Mouse (Mus musculus) neural tube, embryonic 10.5 days (tissue): ENCODE measurements around the gene Dbp.
A peak's percentile ranks its signal among the peaks of the same experiment; 100 is the strongest.
"Not testable (repeated sequence)": the region's sequence is repeated elsewhere in the genome, so short reads cannot be mapped to it uniquely, and the experiment has no call there.

ENCODE experiments used
- DNase-seq: peaks from one replicate; pipeline ENCODE4 v3.0.0-alpha.2; 2017; ENCODE audit warnings: low spot score; ENCODE audit errors: extremely low spot score

Gene Dbp

GRCm38 (mm10) chr7:45704730-45705442 is at the start of gene Dbp:
Gene Dbp, plus strand, starts transcription at chr7:45705088.
- DNase-seq, result peak; percentile 98

- no peak for DNase-seq
These were observed 44.0 kb upstream of the Dbp start for GRCm38 (mm10) chr7:45660746-45661478.

- not testable (repeated sequence) for DNase-seq
These were observed 43.2 kb upstream of the Dbp start for GRCm38 (mm10) chr7:45661702-45662101.

GRCm38 (mm10) chr7:45665303-45666138 is 39.4 kb upstream of the Dbp start:
- DNase-seq, result no peak

GRCm38 (mm10) chr7:45666161-45666560 is 38.7 kb upstream of the Dbp start, which contains the start of gene Fut2:
Gene Fut2, minus strand, starts transcription at chr7:45666394.
- DNase-seq, result no peak

DNA sequence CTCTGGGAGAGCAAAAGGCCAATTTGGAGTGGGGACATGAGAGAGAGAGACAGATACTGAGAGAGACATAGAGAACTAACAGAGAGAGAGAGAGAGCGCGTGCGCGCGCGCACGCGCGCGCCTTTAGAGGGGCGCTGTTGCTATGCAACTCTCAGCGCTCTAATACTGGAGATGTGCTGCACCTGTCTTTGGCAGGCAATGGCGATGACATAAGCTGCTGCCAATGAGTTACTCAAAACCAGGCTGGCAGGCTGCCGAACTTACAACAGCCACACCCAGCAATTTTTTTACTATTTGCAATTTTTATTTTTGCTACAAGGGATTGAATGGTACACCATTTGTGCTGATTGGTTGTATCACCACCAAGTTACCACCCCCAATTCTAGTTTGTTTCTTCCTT is 37.1 kb upstream of the Dbp start:
- DNase-seq, result no peak

DNA sequence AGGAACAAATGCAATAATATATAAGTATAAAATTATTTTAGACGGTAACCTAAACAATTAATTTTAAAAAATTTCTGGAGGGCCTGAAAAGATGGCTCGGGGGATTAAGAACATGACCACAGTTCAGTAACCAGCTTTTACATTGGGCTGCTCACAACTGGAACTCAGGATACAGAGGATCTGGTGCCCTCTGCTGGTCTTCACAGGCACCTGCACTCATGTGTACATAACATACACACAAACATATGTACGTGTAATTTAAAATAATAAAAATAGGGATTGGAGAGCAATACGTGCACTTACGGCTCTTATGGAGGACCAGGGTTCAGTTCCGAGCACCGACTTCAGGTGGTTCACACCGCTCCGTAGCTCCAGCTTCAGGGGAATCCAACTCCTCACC is 36.0 kb upstream of the Dbp start:
- DNase-seq, result no peak

GRCm38 (mm10) chr7:45677627-45678295 is 27.1 kb upstream of the Dbp start:
- no peak for DNase-seq

DNA sequence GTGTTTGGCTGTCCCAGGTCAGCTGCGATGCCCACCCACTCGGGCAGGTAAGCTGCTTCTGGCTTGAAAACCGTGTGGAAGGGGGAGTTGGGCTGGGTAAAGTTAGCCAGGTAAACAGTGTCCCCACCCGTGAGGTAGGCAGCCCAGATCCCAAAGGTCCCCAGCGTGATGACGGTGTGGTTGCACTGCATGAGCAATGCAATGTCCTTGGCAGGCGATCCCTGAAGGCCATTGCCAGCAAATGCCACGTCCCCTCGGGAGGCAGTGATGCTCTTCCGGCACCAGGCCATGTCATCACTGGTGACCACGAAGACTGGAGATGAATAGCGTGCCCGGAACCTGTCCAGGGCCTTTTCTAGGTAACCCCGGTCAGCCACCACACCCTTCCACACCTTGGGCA is 26.4 kb upstream of the Dbp start:
- no peak for DNase-seq

DNA sequence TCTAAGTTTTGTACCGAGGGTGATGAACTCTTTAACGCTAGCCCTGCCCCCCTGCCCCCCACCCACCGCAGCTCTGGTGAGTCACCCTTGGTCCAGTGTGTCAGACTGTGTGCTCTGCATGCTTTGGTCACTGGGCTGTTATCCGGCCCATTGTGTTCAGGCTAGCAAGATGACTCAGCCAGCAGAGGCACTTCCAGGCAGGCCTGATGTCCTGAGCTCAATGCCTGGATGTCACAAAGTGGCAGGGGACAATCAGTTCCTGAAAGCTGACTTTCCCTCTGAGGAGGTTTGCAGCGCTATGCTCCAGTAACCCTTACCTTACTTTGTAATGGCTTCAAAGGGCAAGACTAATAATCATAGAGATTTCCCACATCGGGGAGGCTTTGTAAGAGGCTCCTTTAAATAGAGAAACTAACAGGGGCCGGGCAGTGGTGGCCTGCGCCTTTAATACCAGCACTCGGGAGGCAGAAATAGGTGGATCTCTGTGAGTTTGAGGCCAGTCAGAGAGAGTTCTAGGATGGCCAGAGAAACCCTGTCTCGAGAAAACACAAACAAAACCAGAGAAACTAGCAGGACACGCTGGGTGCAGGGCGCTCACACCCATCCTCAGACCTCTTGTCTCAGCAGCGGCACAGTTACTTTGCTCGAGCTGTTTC is 24.8 kb upstream of the Dbp start:
- DNase-seq, result no peak

DNA sequence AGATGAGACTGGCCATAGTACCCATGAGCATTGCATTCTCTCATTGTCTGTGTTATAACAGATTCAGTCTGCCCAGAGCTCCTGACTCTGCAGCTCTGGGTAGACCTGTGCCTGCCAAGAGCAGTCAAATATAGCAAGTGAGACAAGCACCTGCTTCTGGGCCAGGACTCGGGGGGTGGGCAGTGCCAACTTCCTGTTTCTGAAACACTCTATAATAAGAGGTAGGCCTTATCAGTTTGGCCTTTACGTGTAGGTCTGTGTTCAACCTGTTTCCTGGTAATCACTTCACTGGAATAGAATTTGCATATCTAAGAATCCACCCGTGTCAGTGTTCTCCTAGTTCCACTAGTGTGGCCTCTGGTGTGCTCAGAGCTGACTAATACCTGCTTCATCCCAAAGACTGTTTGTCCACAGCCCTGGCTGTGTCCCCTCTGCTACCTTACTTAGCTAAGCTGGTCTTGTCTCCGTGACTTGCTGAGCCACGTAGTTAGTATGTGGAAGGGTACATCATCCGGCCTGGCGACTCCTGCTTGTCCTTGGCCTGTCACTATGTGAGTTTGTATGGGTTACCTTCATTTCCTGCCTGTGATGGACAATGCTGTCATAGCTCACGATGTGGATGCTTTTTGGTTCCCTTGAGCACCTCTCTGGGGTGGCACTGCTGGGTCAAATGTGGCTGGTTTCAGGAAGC is 23.7 kb upstream of the Dbp start:
- DNase-seq, result no peak

- DNase-seq, result peak; percentile 94
These were observed 22.5 kb upstream of the Dbp start for GRCm38 (mm10) chr7:45682144-45683126.

DNA sequence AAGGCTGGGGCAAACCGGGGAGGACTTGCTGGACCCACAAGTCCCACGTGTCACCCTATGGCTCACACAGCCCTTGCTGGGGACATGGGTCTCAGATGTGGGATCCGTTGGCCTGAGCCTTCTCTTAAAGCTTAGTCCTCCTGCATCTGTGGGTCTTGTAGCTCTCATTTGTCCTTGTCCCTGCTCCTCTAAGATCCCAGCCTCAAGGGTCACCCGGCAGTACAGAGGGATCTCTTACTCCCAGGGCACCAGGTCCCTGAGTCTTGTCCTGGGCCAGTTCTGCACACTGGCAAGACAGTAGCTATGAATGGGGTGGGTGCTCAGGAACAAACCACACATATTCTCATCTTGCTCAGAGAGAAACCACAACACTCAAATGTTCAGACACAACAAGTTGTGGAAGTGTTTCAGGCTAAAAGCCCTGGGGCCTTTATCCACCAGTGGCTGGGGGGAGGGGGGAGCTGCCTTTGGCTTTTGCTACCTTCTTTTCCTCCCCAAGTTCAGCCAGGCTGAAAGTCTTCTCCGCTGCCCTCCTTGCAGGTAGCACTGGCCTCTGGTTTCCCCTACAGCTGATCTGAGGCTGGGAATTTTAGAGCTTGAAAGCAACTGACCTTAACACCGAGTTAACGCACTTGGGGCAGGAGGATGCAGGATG is 21.4 kb upstream of the Dbp start, which contains the start of gene Ntn5:
Ntn5 (plus strand) TSS at position 627 of the 655 bp plus-strand sequence.
- no peak for DNase-seq

GRCm38 (mm10) chr7:45685811-45686210 is 19.1 kb upstream of the Dbp start:
- no peak for DNase-seq

DNA sequence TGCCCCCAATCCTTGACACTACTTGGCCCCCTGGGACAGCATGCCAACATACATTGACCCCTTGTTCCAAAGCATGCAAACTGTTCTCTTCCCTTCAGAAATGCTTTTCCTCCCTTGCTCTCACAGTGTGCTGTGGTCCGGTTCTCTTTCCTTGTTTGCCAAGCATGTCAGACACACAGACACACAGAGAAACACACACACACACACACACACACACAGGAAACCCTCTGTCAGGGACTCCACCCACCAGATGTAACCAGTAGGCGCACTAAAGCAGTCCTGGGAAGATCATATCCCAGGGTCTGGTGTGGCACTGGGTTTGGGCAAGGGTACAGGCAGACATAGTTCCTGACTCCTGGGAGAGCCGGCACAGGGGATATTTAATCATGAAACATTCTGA is 18.0 kb upstream of the Dbp start:
- no peak for DNase-seq

GRCm38 (mm10) chr7:45689099-45689498 is 15.8 kb upstream of the Dbp start:
- no peak for DNase-seq

GRCm38 (mm10) chr7:45689800-45690199 is 15.1 kb upstream of the Dbp start:
- DNase-seq, result no peak

- DNase-seq, result no peak
These were observed 12.5 kb upstream of the Dbp start for GRCm38 (mm10) chr7:45692364-45692763.
